Mouse (Mus musculus) bone marrow macrophage, adult 2 months (primary cell): ENCODE data around the gene Amtn.
"Not testable (repeated sequence)": the region's sequence is repeated elsewhere in the genome, so short reads cannot be mapped to it uniquely, and the experiment has no call there.

Experiments used
- CTCF ChIP-seq: IDR thresholded peaks from 2 replicates; pipeline ENCODE4 v1.5.1; 2012; ENCODE audit warnings: low read depth, mild to moderate bottlenecking, low read length, moderate library complexity
- POLR2A ChIP-seq: IDR thresholded peaks from 2 replicates; pipeline ENCODE4 v1.6.1; 2012; ENCODE audit warnings: mild to moderate bottlenecking, low read depth, low read length, borderline replicate concordance

GRCm38 (mm10) chr5:88424892-88425291, 49.0 kb downstream of the Amtn start:
- TF ChIP-seq CTCF, POLR2A: not testable (repeated sequence)
